Comparison of ENCODE assay signal across 10 mouse cellular contexts in the genomic region with DNA sequence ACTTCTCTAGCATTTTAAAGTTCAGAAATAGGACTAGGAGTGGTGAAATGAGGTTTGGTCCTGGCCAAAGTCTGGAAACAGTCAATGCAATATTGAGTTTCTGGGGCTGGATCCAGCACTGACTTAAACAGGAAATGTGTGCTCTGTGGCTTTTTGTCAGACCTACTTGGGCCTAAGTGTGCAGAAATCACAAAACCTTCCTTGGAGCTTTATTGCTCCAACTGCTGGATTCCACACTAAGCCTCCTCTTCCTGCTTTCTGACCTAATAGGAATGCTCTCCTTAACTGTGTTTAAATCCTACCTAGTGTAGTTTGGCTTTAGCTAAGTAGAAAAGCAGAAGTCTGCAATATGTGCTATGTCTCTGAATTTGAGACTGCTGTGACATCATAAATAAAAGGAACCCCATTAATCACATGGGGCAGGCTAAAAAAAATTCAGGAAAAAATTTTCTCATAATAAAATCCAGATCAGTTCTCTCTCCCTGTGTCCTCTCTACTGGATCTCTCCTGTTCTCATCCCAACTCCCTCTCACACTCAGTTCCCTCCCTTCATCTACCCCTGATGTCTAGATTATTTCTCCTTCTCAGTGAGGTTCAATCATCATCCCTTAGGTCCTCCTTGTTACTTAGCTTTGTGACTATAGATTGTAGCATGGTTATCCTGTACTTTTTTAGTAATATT.
DNase-seq lines count a peak whose midpoint lies in the region; ATAC-seq and TF ChIP-seq lines count a peak whose summit lies in the region.
"Had no signal": no experiment of that assay in that cellular context is flagged by ENCODE, and none has a peak within 500 bp of the region (broad histone marks: within the 10 kb centered on the region; RNA-seq: fewer than 3 reads in every experiment).

No protein-coding gene starts in this region.

- H3K9ac ChIP-seq in kidney, embryonic 15.5 days, result no peak overlapping the region
- H3K9ac ChIP-seq in embryonic facial prominence, embryonic 13.5 days, result no peak overlapping the region
- no peak overlapping the region for H3K9ac ChIP-seq in heart, embryonic 15.5 days
- no peak overlapping the region for H3K9ac ChIP-seq in forebrain, embryonic 16.5 days (replicated peaks; ENCODE audit: low read depth, low read length)

- H3K4me3 ChIP-seq in kidney, embryonic 15.5 days (replicated peaks), result no peak overlapping the region
- no peak overlapping the region for H3K4me3 ChIP-seq in kidney, adult 2 months (ENCODE audit: insufficient read depth, low read depth, low read length)
- H3K4me3 ChIP-seq in embryonic facial prominence, embryonic 13.5 days, result no peak overlapping the region
- H3K4me3 ChIP-seq in heart, embryonic 15.5 days, result no peak overlapping the region
- H3K4me3 ChIP-seq in forebrain, embryonic 16.5 days (replicated peaks; ENCODE audit: low read length), result no peak overlapping the region

- TF ChIP-seq POLR2A in kidney, adult 2 months (IDR thresholded peaks at IDR 0.05; ENCODE audit: low read depth, low read length), result no peak

- no peak for ATAC-seq in kidney, embryonic 15.5 days (replicated peaks; ENCODE audit: low FRiP score)
- ATAC-seq in embryonic facial prominence, embryonic 13.5 days (ENCODE audit: insufficient number of reproducible peaks, insufficient read depth, low FRiP score, low TSS enrichment, low read depth), result no peak; the same call in 1 of the 2 replicates
- ATAC-seq in heart, embryonic 15.5 days (replicated peaks; ENCODE audit: insufficient number of reproducible peaks, insufficient read depth, low FRiP score, low read depth), result no peak; the same call in 1 of the 2 replicates
- ATAC-seq in forebrain, embryonic 16.5 days, result no peak
- ATAC-seq: activated CD4-positive, CD25-positive, alpha-beta regulatory T cell, adult 4 months had no signal

- H3K27ac ChIP-seq in kidney, embryonic 15.5 days, result peak overlapping the region; percentile 45
- no peak overlapping the region for H3K27ac ChIP-seq in kidney, adult 2 months (ENCODE audit: insufficient read depth, low read depth, low read length)
- H3K27ac ChIP-seq in embryonic facial prominence, embryonic 13.5 days, result peak overlapping the region; percentile 62
- H3K27ac ChIP-seq in heart, embryonic 15.5 days, result peak overlapping the region; percentile 42
- no peak overlapping the region for H3K27ac ChIP-seq in forebrain, embryonic 16.5 days (ENCODE audit: low read length)

- no peak for DNase-seq in kidney, adult 2 months
- peak; percentile 33 for DNase-seq in mesoderm, embryonic 11.5 days (ENCODE audit: low read depth, low spot score)
- DNase-seq in thymus, postnatal 36 days, result no peak
- no peak for DNase-seq in layer of hippocampus, postnatal 36 days
- DNase-seq: kidney, adult 11 months had no signal

- TF ChIP-seq CTCF in kidney, adult 2 months (conservative IDR thresholded peaks at IDR 0.05; ENCODE audit: insufficient read depth, insufficient read length, low read depth, low read length), result no peak

- H3K4me2 ChIP-seq in kidney, embryonic 15.5 days, result no peak overlapping the region
- no peak overlapping the region for H3K4me2 ChIP-seq in embryonic facial prominence, embryonic 13.5 days
- no peak overlapping the region for H3K4me2 ChIP-seq in heart, embryonic 15.5 days
- H3K4me2 ChIP-seq in forebrain, embryonic 16.5 days (ENCODE audit: low read length), result no peak overlapping the region

- H3K4me1 ChIP-seq in kidney, embryonic 15.5 days, result no peaks in the 10 kb centered on the region
- no peaks in the 10 kb centered on the region for H3K4me1 ChIP-seq in kidney, adult 2 months (ENCODE audit: control insufficient read depth, insufficient read depth, low read length)
- H3K4me1 ChIP-seq in embryonic facial prominence, embryonic 13.5 days, result peaks cover 7% of the 10 kb centered on the region; the same call in 1 of the 2 replicates
- H3K4me1 ChIP-seq in heart, embryonic 15.5 days (replicated peaks), result no peaks in the 10 kb centered on the region
- no peaks in the 10 kb centered on the region for H3K4me1 ChIP-seq in forebrain, embryonic 16.5 days (replicated peaks; ENCODE audit: control insufficient read depth, insufficient read depth, low read length)

- no peaks in the 10 kb centered on the region for H3K9me3 ChIP-seq in kidney, embryonic 15.5 days (replicated peaks)
- no peaks in the 10 kb centered on the region for H3K9me3 ChIP-seq in embryonic facial prominence, embryonic 13.5 days
- no peaks in the 10 kb centered on the region for H3K9me3 ChIP-seq in heart, embryonic 15.5 days (replicated peaks)
- H3K9me3 ChIP-seq in forebrain, embryonic 16.5 days (ENCODE audit: control insufficient read depth, low read length), result no peaks in the 10 kb centered on the region

- H3K27me3 ChIP-seq in kidney, embryonic 15.5 days, result no peaks in the 10 kb centered on the region
- H3K27me3 ChIP-seq in kidney, adult 2 months (replicated peaks; ENCODE audit: control insufficient read depth, insufficient read depth, low read length), result no peaks in the 10 kb centered on the region
- no peaks in the 10 kb centered on the region for H3K27me3 ChIP-seq in embryonic facial prominence, embryonic 13.5 days
- H3K27me3 ChIP-seq in heart, embryonic 15.5 days, result no peaks in the 10 kb centered on the region
- no peaks in the 10 kb centered on the region for H3K27me3 ChIP-seq in forebrain, embryonic 16.5 days (replicated peaks; ENCODE audit: control insufficient read depth, insufficient read depth, low read length)

- H3K36me3 ChIP-seq in kidney, embryonic 15.5 days, result no peaks in the 10 kb centered on the region
- H3K36me3 ChIP-seq in kidney, adult 2 months (ENCODE audit: control insufficient read depth, insufficient read depth, low read length), result no peaks in the 10 kb centered on the region
- no peaks in the 10 kb centered on the region for H3K36me3 ChIP-seq in embryonic facial prominence, embryonic 13.5 days
- no peaks in the 10 kb centered on the region for H3K36me3 ChIP-seq in heart, embryonic 15.5 days
- no peaks in the 10 kb centered on the region for H3K36me3 ChIP-seq in forebrain, embryonic 16.5 days (ENCODE audit: control insufficient read depth, insufficient read depth)

Comparison
In these comparisons a context has a peak if more than half of its experiments do, and no peak if none do; other contexts are left out.
1. H3K27ac ChIP-seq: peak in kidney, embryonic 15.5 days (single experiment), embryonic facial prominence, embryonic 13.5 days (single experiment) and heart, embryonic 15.5 days (single experiment); none in kidney, adult 2 months (single experiment) and forebrain, embryonic 16.5 days (single experiment).